Mouse (Mus musculus): ENCODE data around the gene Dlx5. TPM values are rescaled to one million over a fixed set of nuclear protein-coding genes. Genes with fewer than 3 reads are reported as not detected.

Dlx5 gene
- polyA plus RNA-seq, 1 experiment from 2014 or later, result 0.29 TPM

DNA sequence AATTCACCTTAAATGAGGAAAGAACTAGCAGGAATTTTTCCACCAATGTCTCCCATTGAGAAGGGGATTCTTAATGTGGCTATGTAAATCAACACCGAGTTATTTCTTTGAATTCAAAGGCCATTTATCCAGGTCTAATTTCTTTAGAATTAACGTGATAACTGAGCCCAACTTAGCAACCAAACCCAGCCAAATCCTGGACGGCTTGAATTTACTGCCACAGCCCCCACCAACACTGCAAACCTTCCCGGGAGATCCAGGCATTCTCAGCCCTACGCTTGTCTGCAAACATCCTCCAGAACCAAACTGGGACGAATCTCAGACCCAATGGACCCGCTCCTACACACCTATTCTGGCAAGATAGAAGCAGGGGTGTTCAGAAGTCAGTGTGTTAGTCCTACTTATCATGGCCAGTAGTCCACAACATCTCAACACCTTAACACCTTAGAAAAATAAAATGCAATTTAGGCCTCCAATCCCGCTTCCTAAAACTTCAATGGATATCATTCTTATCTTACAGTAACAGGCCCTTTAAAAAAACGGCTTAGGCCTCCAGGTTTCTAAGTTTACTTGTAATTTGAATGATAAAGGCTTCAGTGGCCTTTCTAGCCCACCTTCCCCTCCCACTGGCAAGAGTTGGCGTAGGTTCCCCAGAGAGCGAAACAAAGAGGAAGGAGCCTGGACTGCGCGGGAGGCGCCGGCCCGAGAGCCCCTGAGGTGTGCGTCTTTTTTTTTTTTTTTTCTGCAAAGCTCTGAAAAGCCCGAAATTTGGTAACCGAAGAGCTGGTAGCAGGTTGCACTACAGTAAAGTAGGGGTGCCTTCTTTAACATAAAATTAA lies 22.6 kb downstream of the Dlx5 start:
- peaks cover 100% of the 10 kb centered on the region for H3K27me3 ChIP-seq (ENCODE audit: insufficient read depth, low read length)
- no peaks in the 10 kb centered on the region for H3K9me3 ChIP-seq (ENCODE audit: low read depth, low read length)
- WGBS, result 1% methylated on average over 19 of the region's 19 CpGs
- H3K4me2 ChIP-seq, result no peak overlapping the region
- ATAC-seq (ENCODE audit: insufficient read depth) (no peak), DNase-seq (no peak)
- no peak for TF ChIP-seq CTCF (IDR thresholded peaks at IDR 0.05; ENCODE audit: low read depth)
- no peaks in the 10 kb centered on the region; the same call in 1 of the 2 replicates for H3K4me1 ChIP-seq (ENCODE audit: insufficient read depth)
- no peaks in the 10 kb centered on the region for H3K36me3 ChIP-seq (ENCODE audit: insufficient read depth)
- no peak overlapping the region for H3K4me3 ChIP-seq (ENCODE audit: low read depth, low read length)
- H3K9ac ChIP-seq, result no peak overlapping the region
- no peak overlapping the region for H3K27ac ChIP-seq (ENCODE audit: low read depth)

DNA sequence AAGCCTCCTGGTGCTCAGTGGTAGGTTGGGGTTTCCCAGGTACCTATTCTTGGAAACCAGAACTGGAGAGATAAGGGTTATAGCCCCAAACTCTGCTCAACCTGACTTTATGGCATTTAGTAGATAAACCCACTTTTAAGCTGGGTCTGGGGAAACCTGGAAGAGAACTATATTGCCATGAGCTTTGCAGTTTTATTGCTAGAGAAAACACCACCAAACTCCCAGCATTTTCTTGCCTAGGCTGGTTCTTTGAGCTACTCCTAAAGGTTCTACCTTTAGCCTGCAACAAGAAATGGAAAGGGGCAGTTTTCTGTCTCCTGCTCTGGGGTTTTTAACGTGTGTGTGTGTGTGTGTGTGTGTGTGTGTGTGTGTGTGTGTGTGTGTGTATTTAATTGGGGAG lies 23.3 kb downstream of the Dlx5 start:
- TF ChIP-seq CTCF (IDR thresholded peaks at IDR 0.05; ENCODE audit: low read depth), result no peak

DNA sequence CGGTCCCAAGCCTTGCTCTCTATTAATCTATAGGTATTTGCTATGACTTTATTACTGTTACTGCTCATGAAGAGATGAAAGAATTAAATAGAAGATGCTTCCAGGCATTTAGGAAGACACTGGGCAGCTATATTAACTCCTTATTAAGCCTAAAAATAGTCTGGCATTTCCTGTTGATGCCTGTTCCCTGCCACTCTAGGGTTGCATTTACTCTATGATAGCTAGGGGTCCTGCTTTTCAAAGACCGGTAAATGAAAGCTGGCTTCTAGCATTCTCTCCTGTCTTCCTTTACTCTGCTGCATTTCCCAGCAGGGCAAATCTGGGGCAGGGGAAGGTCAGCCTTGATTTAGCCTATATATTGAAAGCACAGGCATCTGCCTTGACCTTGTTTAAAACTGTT lies 24.1 kb downstream of the Dlx5 start:
- no peaks in the 10 kb centered on the region; the same call in 1 of the 2 replicates for H3K4me1 ChIP-seq (ENCODE audit: insufficient read depth)
- ATAC-seq (ENCODE audit: insufficient read depth), result no peak
- DNase-seq, result no peak
- H3K4me2 ChIP-seq, result no peak overlapping the region
- H3K9ac ChIP-seq, result no peak overlapping the region
- 6% methylated on average over 2 of the region's 2 CpGs for WGBS
- no peak overlapping the region for H3K4me3 ChIP-seq (ENCODE audit: low read depth, low read length)
- TF ChIP-seq CTCF (IDR thresholded peaks at IDR 0.05; ENCODE audit: low read depth), result no peak
- H3K9me3 ChIP-seq (ENCODE audit: low read depth, low read length), result no peaks in the 10 kb centered on the region
- no peak overlapping the region for H3K27ac ChIP-seq (ENCODE audit: low read depth)
- H3K27me3 ChIP-seq (ENCODE audit: insufficient read depth, low read length), result peaks cover 100% of the 10 kb centered on the region
- H3K36me3 ChIP-seq (ENCODE audit: insufficient read depth), result no peaks in the 10 kb centered on the region

More for the DNA sequence above, 23.3 kb downstream of the Dlx5 start:
- 7% methylated on average over 1 of the region's 1 CpGs for WGBS
- H3K4me3 ChIP-seq (ENCODE audit: low read depth, low read length), result no peak overlapping the region
- no peak for DNase-seq
- H3K36me3 ChIP-seq (ENCODE audit: insufficient read depth), result no peaks in the 10 kb centered on the region
- peaks cover 100% of the 10 kb centered on the region for H3K27me3 ChIP-seq (ENCODE audit: insufficient read depth, low read length)
- no peaks in the 10 kb centered on the region for H3K9me3 ChIP-seq (ENCODE audit: low read depth, low read length)
- no peak overlapping the region for H3K4me2 ChIP-seq
- no peak overlapping the region for H3K9ac ChIP-seq
- no peak overlapping the region for H3K27ac ChIP-seq (ENCODE audit: low read depth)
- no peak for ATAC-seq (ENCODE audit: insufficient read depth)
- H3K4me1 ChIP-seq (ENCODE audit: insufficient read depth), result no peaks in the 10 kb centered on the region; the same call in 1 of the 2 replicates

DNA sequence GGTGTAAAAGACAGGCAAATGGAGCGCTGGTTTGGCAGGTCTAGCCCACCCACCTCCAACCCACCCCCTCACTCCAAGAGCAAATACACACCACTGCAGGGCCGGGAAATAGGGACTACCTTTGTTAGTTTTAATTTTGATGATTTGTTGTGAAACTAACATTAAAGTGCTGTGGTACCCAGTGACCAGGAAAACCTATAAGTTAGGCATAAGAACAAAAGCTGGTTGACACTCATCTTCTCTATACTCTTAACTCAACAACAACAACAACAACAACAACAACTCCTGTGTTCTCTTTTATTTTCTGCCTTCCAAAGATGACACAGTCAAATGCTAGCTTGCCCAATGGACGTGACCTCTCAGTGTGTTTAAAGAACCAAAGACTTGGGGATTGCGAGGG lies 25.0 kb downstream of the Dlx5 start:
- 3% methylated on average over 4 of the region's 4 CpGs for WGBS
- Histone ChIP-seq H3K36me3 (ENCODE audit: insufficient read depth) (no peaks in the 10 kb centered on the region), H3K4me2 (no peak overlapping the region), H3K4me1 (ENCODE audit: insufficient read depth) (no peaks in the 10 kb centered on the region; the same call in 1 of the 2 replicates), H3K4me3 (ENCODE audit: low read depth, low read length) (no peak overlapping the region), H3K27ac (ENCODE audit: low read depth) (no peak overlapping the region), H3K9ac (no peak overlapping the region), H3K9me3 (ENCODE audit: low read depth, low read length) (no peaks in the 10 kb centered on the region), H3K27me3 (ENCODE audit: insufficient read depth, low read length) (peaks cover 100% of the 10 kb centered on the region)
- ATAC-seq (ENCODE audit: insufficient read depth) (no peak), DNase-seq (no peak)
- no peak for TF ChIP-seq CTCF (IDR thresholded peaks at IDR 0.05; ENCODE audit: low read depth)

DNA sequence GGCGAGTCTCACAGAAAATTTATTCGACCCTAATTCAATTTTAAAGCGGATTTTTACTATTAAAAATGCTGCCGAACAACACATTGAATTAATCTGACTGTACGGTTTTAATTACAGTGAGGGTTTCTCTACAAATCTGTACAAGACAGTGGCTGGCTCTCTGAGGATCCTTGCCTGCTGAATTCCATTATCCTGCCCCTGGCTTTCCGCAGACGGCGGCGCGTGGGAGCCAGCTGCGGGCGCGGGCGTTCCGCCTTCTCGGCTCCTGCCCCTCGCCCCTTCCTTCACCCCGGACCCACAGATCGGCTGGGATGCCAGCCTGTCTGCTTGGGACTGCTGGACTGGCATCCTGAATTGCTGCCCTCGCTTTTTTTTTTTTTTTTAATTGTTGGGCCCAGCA lies 25.6 kb downstream of the Dlx5 start:
- Histone ChIP-seq H3K4me1 (ENCODE audit: insufficient read depth) (no peaks in the 10 kb centered on the region; the same call in 1 of the 2 replicates), H3K27ac (ENCODE audit: low read depth) (no peak overlapping the region), H3K9me3 (ENCODE audit: low read depth, low read length) (no peaks in the 10 kb centered on the region), H3K9ac (no peak overlapping the region), H3K36me3 (ENCODE audit: insufficient read depth) (no peaks in the 10 kb centered on the region), H3K4me2 (no peak overlapping the region), H3K27me3 (ENCODE audit: insufficient read depth, low read length) (peaks cover 100% of the 10 kb centered on the region), H3K4me3 (ENCODE audit: low read depth, low read length) (no peak overlapping the region)
- DNase-seq (no peak), ATAC-seq (ENCODE audit: insufficient read depth) (no peak)
- TF ChIP-seq CTCF (IDR thresholded peaks at IDR 0.05; ENCODE audit: low read depth), result no peak
- WGBS, result under 1% methylated on average over 20 of the region's 20 CpGs

DNA sequence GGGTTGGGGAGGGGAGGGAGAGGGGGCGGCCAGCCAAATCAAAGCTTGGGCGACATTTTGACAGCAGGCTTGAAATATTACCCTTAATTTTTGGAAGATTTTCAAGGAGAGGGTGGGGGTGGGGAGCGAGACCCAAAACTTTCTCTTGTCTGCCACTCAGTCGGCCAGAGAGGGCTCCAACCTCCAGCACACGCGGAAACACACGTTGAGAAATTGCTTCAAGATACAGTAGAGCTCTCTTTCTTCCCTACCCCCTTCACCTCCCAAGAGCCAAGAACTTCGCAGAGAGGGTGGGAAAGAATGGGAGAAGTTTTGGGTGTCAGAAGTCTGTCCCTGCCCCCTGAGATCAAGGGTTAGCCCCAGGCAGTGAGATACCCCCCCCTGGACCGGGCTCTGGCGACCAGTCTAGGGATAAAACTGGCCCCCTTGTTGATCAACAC lies 26.1 kb downstream of the Dlx5 start:
- Histone ChIP-seq H3K4me3 (ENCODE audit: low read depth, low read length) (no peak overlapping the region), H3K9ac (no peak overlapping the region), H3K36me3 (ENCODE audit: insufficient read depth) (no peaks in the 10 kb centered on the region), H3K27ac (ENCODE audit: low read depth) (no peak overlapping the region), H3K9me3 (ENCODE audit: low read depth, low read length) (no peaks in the 10 kb centered on the region), H3K4me2 (no peak overlapping the region), H3K27me3 (ENCODE audit: insufficient read depth, low read length) (peaks cover 100% of the 10 kb centered on the region), H3K4me1 (ENCODE audit: insufficient read depth) (no peaks in the 10 kb centered on the region; the same call in 1 of the 2 replicates)
- DNase-seq (no peak), ATAC-seq (ENCODE audit: insufficient read depth) (no peak)
- no peak for TF ChIP-seq CTCF (IDR thresholded peaks at IDR 0.05; ENCODE audit: low read depth)
- WGBS, result 0% methylated on average over 9 of the region's 10 CpGs

DNA sequence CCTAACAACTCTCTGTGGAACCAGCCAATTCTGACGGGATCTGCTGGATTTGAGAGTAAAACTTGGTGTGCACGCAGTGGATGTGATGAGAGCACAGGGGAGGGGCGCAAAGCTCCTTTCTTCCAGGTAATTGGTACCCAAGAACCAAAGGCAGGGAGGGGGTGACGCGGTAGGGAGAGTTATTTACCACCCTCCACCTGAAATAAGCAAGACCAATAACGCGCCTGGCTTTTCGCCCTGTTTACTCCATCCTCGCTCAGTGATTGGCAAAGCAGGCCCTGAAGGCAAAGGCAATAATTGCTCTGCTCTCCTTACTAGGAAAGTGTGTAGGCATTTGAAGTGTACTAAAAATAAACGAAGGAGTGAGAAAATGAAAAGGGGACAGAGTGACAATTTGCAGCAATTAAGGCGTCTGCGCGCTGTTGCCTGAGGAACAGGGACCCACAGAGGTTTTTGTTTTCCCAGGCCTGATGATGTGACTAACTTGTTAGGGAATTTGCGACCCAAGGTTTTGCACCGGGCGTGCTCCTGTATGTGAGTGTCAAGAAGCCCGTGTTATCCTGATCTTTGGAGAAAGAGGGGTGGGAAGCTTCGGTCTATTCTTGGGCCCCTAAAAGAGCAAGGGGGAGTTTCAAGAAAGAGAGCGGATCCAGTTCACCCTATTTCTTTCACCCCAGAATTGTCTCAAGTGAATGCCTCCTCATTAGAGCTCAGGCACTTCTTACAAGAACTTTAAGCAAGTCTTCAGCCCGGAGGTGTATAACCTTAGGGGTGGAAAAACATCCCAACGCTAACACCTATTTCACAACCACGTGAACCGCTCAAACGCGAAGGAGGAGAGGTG lies 26.8 kb downstream of the Dlx5 start:
- H3K4me2 ChIP-seq, result no peak overlapping the region
- no peak for ATAC-seq (ENCODE audit: insufficient read depth)

More for the DNA sequence above, 26.8 kb downstream of the Dlx5 start:
- H3K4me1 ChIP-seq (ENCODE audit: insufficient read depth), result no peaks in the 10 kb centered on the region; the same call in 1 of the 2 replicates
- no peak overlapping the region for H3K9ac ChIP-seq
- no peaks in the 10 kb centered on the region for H3K9me3 ChIP-seq (ENCODE audit: low read depth, low read length)
- no peak overlapping the region for H3K4me3 ChIP-seq (ENCODE audit: low read depth, low read length)
- DNase-seq, result no peak
- peaks cover 100% of the 10 kb centered on the region for H3K27me3 ChIP-seq (ENCODE audit: insufficient read depth, low read length)
- 1% methylated on average over 25 of the region's 25 CpGs for WGBS
- H3K36me3 ChIP-seq (ENCODE audit: insufficient read depth), result no peaks in the 10 kb centered on the region
- no peak for TF ChIP-seq CTCF (IDR thresholded peaks at IDR 0.05; ENCODE audit: low read depth)
- H3K27ac ChIP-seq (ENCODE audit: low read depth), result no peak overlapping the region
